Mouse (Mus musculus): ENCODE measurements around the gene Homer2. TPM values are rescaled to one million over a fixed set of nuclear protein-coding genes. Genes with fewer than 3 reads are reported as not detected.

Homer2 gene
- polyA plus RNA-seq (2015; fragmentation: Illumina TruSeq; extraction: RNeasy Lipid Tissue Mini Kit (QIAGEN cat#74804); ENCODE audit: low read depth, low replicate concordance) = 26.5 TPM

GRCm38 (mm10) chr7:81707471-81708140, at the start of gene Homer2:
TSS of gene Homer2 (minus strand) at chr7:81707527.

GRCm38 (mm10) chr7:81571108-81571940, 136.0 kb downstream of the Homer2 start, which contains the start of gene Whamm:
TSS of gene Whamm (plus strand) at chr7:81571266.

GRCm38 (mm10) chr7:81566892-81567291, 140.4 kb downstream of the Homer2 start, which contains the start of gene Fsd2:
TSS of gene Fsd2 (minus strand) at chr7:81566944.

Other genes starting within 250 kb of the Homer2 start
- 122 TPM for gene Ap3b2, start 213.6 kb downstream of the Homer2 start, polyA plus RNA-seq (2015; fragmentation: Illumina TruSeq; extraction: RNeasy Lipid Tissue Mini Kit (QIAGEN cat#74804); ENCODE audit: low read depth, low replicate concordance)
- gene BC048679, start 209.2 kb downstream of the Homer2 start, polyA plus RNA-seq (2015; fragmentation: Illumina TruSeq; extraction: RNeasy Lipid Tissue Mini Kit (QIAGEN cat#74804); ENCODE audit: low read depth, low replicate concordance) = not detected
- gene Fsd2, start 140.6 kb downstream of the Homer2 start, polyA plus RNA-seq (2015; fragmentation: Illumina TruSeq; extraction: RNeasy Lipid Tissue Mini Kit (QIAGEN cat#74804); ENCODE audit: low read depth, low replicate concordance) = 0.25 TPM
- gene Whamm, start 136.3 kb downstream of the Homer2 start, polyA plus RNA-seq (2015; fragmentation: Illumina TruSeq; extraction: RNeasy Lipid Tissue Mini Kit (QIAGEN cat#74804); ENCODE audit: low read depth, low replicate concordance) = 11.8 TPM
- gene Ramac, start 55.4 kb upstream of the Homer2 start, polyA plus RNA-seq (2015; fragmentation: Illumina TruSeq; extraction: RNeasy Lipid Tissue Mini Kit (QIAGEN cat#74804); ENCODE audit: low read depth, low replicate concordance) = 151 TPM
- 35.9 TPM for gene 3110040N11Rik, start 82.0 kb upstream of the Homer2 start, polyA plus RNA-seq (2015; fragmentation: Illumina TruSeq; extraction: RNeasy Lipid Tissue Mini Kit (QIAGEN cat#74804); ENCODE audit: low read depth, low replicate concordance)
- 139 TPM for gene Btbd1, start 121.9 kb upstream of the Homer2 start, polyA plus RNA-seq (2015; fragmentation: Illumina TruSeq; extraction: RNeasy Lipid Tissue Mini Kit (QIAGEN cat#74804); ENCODE audit: low read depth, low replicate concordance)
- gene Gm10160, start 148.3 kb upstream of the Homer2 start, polyA plus RNA-seq (2015; fragmentation: Illumina TruSeq; extraction: RNeasy Lipid Tissue Mini Kit (QIAGEN cat#74804); ENCODE audit: low read depth, low replicate concordance) = not detected
- 23.9 TPM for gene Tm6sf1, start 151.5 kb upstream of the Homer2 start, polyA plus RNA-seq (2015; fragmentation: Illumina TruSeq; extraction: RNeasy Lipid Tissue Mini Kit (QIAGEN cat#74804); ENCODE audit: low read depth, low replicate concordance)
- gene Hdgfl3, start 226.9 kb upstream of the Homer2 start, polyA plus RNA-seq (2015; fragmentation: Illumina TruSeq; extraction: RNeasy Lipid Tissue Mini Kit (QIAGEN cat#74804); ENCODE audit: low read depth, low replicate concordance) = 55.6 TPM

Data from brain, adult 10 weeks (tissue).